Mouse (Mus musculus): ENCODE measurements around the gene Hes2. TPM values are rescaled to one million over a fixed set of nuclear protein-coding genes. Genes with fewer than 3 reads are reported as not detected.

Gene Hes2
- polyA plus RNA-seq, 1 experiment from 2014 or later: not detected

DNA sequence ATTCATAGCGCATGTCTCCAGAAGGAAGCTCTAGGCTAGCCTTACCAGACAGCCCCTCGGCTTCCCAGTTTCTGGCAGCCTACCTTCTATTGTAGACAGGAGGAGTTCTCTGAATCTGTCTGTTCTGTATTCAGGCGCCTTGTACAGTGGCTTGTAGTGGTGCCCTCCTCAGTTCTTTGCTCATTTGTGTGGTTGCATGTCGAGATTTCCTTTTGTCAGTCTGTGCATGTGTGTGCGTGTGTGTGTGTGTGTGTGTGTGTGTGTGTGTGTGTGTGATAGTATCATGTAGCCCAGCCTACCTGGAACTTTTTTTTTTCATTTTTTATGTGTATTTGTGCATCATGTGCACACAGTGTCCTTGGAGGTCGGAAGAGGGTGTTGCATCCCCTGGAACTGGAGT lies 30.4 kb downstream of the Hes2 start:
- H3K27ac ChIP-seq (ENCODE audit: poor library complexity, severe bottlenecking): no peak overlapping the region; the same call in 1 of the 2 replicates
- no peak overlapping the region for H3K4me3 ChIP-seq
- no peak overlapping the region for H3K4me2 ChIP-seq
- H3K27me3 ChIP-seq (replicated peaks): no peaks in the 10 kb centered on the region
- ATAC-seq (ENCODE audit: insufficient number of reproducible peaks, low FRiP score): no peak
- peaks cover 73% of the 10 kb centered on the region for H3K4me1 ChIP-seq (replicated peaks)
- WGBS: 83% methylated on average over 6 of the region's 6 CpGs
- no peaks in the 10 kb centered on the region for H3K9me3 ChIP-seq (replicated peaks)
- H3K9ac ChIP-seq: no peak overlapping the region
- H3K36me3 ChIP-seq: peaks cover 6% of the 10 kb centered on the region

DNA sequence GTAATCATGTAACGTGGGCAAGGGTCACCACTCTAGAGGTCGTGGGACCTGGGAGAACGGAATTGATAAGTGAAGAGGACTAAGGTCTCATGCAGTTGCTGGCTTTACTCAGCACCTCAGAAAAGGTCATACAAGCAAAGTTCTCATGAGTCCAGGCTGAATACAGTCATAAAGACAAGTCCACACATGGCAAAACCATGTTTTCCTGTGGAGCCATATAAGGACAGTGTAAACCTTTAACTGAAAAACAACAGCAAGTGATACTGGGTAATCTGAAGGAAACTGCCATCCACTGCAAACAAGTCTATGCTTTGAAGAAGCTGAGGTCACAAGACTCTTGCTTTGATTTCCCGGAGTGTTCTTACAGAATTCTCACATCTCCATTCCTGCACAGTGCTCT lies 31.0 kb downstream of the Hes2 start:
- ATAC-seq (ENCODE audit: insufficient number of reproducible peaks, low FRiP score): no peak

DNA sequence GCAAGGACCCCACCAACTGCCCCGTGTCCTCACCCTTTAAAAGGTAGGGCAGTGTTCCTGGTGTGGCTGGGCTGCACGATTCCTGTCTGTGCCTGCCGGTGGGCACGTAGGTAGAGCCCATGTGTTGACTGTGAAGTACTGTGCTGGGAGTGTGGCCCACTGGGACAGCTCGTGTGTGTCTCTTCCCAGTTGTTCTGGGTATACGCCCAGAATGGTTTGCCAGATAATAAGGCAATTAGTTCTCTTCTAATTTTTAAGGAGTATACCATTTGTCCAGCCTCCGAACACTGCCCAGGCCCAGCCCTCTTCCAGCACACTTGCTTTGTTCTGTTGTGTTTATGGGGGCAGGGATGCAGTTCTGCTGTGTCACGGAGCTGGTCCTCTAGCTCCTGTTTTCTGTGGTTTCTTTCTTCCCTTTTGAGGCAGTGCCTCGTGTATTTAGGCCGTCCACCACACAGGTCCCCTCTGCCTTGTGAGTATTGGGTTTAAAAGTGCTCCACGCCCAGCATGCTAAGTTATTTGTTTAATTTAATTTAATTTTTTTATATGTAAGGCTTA lies 31.5 kb downstream of the Hes2 start:
- no peaks in the 10 kb centered on the region for H3K9me3 ChIP-seq (replicated peaks)
- peaks cover 66% of the 10 kb centered on the region for H3K4me1 ChIP-seq (replicated peaks)
- H3K27me3 ChIP-seq (replicated peaks): no peaks in the 10 kb centered on the region
- 70% methylated on average over 11 of the region's 11 CpGs for WGBS
- H3K27ac ChIP-seq (ENCODE audit: poor library complexity, severe bottlenecking): 0 out of 2 replicates have a peak overlapping the region, but pooled peaks have one; percentile 1
- H3K4me2 ChIP-seq: no peak overlapping the region
- H3K4me3 ChIP-seq: no peak overlapping the region
- no peak overlapping the region for H3K9ac ChIP-seq
- H3K36me3 ChIP-seq: peaks cover 6% of the 10 kb centered on the region
- no peak for ATAC-seq (ENCODE audit: insufficient number of reproducible peaks, low FRiP score)

More for the DNA sequence above, 31.0 kb downstream of the Hes2 start:
- no peak overlapping the region for H3K4me3 ChIP-seq
- 0 out of 2 replicates have a peak overlapping the region, but pooled peaks have one; percentile 16 for H3K9ac ChIP-seq
- H3K4me1 ChIP-seq (replicated peaks): peaks cover 71% of the 10 kb centered on the region
- H3K27me3 ChIP-seq (replicated peaks): no peaks in the 10 kb centered on the region
- H3K4me2 ChIP-seq: no peak overlapping the region
- H3K27ac ChIP-seq (ENCODE audit: poor library complexity, severe bottlenecking): no peak overlapping the region; the same call in 1 of the 2 replicates
- peaks cover 6% of the 10 kb centered on the region for H3K36me3 ChIP-seq
- no peaks in the 10 kb centered on the region for H3K9me3 ChIP-seq (replicated peaks)
- 51% methylated on average over 4 of the region's 4 CpGs for WGBS

DNA sequence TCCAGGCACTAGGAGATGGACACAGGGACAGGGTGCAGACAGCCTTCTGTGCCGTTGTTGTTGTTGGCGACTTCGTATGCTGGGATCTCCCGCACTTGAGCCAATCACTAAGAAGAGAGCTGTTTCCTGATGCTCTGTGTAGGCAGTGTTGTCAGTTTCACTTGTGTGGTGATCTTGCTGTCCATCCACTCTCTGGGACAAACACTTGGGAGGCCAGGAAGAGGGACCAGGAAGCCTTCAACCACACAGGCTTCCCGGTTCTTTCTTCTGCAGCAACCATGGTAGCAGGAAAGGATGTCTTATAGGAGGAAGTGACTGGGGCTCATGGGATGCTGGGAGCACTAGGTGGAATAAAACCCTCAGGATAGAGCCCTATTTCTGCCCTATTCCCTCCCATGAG lies 32.0 kb downstream of the Hes2 start:
- Histone ChIP-seq H3K36me3 (peaks cover 6% of the 10 kb centered on the region), H3K4me3 (no peak overlapping the region), H3K9me3 (replicated peaks) (no peaks in the 10 kb centered on the region), H3K27me3 (replicated peaks) (no peaks in the 10 kb centered on the region), H3K27ac (ENCODE audit: poor library complexity, severe bottlenecking) (peak overlapping the region; percentile 1; the same call in 1 of the 2 replicates), H3K4me2 (no peak overlapping the region), H3K4me1 (replicated peaks) (peaks cover 61% of the 10 kb centered on the region), H3K9ac (0 out of 2 replicates have a peak overlapping the region, but pooled peaks have one; percentile 27)
- no peak for ATAC-seq (ENCODE audit: insufficient number of reproducible peaks, low FRiP score)
- WGBS: 50% methylated on average over 5 of the region's 5 CpGs

DNA sequence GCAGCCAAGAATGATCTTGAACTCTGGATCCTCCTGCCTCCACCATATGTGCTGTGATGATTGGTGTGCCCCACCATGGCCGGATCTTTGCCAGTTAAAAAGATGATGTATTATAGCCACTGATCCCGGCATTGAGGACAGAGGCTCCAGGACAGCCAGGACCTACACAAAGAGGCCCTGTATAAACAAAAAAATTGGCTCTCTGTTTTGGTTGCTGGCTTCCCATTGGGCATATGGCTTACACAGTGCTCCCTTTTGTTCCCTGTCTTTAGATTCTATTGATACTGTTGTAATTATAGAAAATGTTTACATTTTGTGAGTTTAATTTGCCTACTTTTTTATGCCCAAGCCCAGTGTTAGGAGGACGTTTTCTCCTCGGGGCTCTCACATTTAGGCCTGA lies 33.9 kb downstream of the Hes2 start:
- no peak overlapping the region for H3K4me3 ChIP-seq
- H3K27me3 ChIP-seq (replicated peaks): no peaks in the 10 kb centered on the region
- H3K27ac ChIP-seq (ENCODE audit: poor library complexity, severe bottlenecking): no peak overlapping the region
- H3K36me3 ChIP-seq: peaks cover 6% of the 10 kb centered on the region
- peaks cover 47% of the 10 kb centered on the region for H3K4me1 ChIP-seq (replicated peaks)
- no peak overlapping the region for H3K9ac ChIP-seq
- ATAC-seq (ENCODE audit: insufficient number of reproducible peaks, low FRiP score): no peak
- H3K9me3 ChIP-seq (replicated peaks): no peaks in the 10 kb centered on the region
- no peak overlapping the region for H3K4me2 ChIP-seq
- 72% methylated on average over 4 of the region's 4 CpGs for WGBS

DNA sequence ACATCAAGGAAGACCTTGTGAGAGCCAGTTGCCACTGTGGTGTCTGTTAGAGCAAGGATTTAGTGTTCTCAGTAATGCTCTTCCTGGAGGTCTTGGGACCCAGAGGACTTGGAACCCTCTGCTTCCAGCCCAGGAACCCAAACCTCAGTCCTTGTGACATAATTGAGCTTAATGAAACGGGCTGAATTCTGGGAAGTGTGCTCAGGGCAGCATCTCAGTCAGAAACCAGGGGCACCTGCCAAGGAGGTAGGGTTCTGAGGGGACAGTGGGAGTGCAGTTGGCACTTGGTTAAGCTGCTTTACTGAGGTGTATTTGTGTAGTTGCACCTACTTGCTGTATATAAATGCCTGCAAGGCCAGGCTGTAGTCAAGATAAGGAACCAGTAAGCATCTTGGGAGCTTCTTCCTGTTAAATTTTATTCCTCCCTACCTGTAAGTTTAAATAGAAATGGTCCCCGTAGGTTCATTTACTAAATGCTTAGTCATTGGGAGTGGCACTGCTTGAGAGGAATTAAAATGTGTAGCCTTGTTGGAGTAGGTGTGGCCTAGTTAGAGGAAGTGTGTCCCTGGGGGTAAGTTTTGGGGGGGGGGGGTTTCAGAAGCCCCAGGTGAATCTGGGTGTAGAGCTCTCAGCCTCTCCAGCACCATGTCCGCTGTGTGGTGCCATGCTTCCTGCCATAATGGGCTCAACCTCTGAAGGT lies 36.0 kb downstream of the Hes2 start:
- no peak overlapping the region for H3K27ac ChIP-seq (ENCODE audit: poor library complexity, severe bottlenecking)
- no peak overlapping the region for H3K4me2 ChIP-seq
- WGBS: 86% methylated on average over 3 of the region's 3 CpGs
- no peaks in the 10 kb centered on the region for H3K27me3 ChIP-seq (replicated peaks)
- H3K4me1 ChIP-seq (replicated peaks): peaks cover 33% of the 10 kb centered on the region
- H3K36me3 ChIP-seq: no peaks in the 10 kb centered on the region
- H3K9me3 ChIP-seq (replicated peaks): no peaks in the 10 kb centered on the region
- no peak overlapping the region for H3K4me3 ChIP-seq
- no peak overlapping the region for H3K9ac ChIP-seq
- no peak for ATAC-seq (ENCODE audit: insufficient number of reproducible peaks, low FRiP score)

DNA sequence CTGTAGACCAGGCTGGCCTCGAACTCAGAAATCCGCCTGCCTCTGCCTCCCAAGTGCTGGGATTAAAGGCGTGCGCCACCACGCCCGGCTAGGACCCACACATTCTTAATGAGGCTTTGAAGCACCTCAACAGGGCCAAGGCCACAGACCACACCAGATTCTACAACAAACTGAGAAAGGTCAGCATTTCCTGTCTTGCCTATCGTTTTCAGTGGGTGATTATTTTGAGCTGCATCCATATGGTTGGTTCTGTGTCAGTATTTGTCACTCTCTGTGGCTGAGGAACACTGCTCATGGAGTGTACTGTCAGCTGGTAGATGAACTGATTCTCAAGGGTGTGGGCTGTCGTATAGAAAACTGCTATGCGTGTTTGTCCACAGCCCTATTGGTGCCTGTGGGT lies 37.6 kb downstream of the Hes2 start:
- ATAC-seq (ENCODE audit: insufficient number of reproducible peaks, low FRiP score): no peak
- no peak overlapping the region for H3K4me3 ChIP-seq
- H3K36me3 ChIP-seq: no peaks in the 10 kb centered on the region
- 89% methylated on average over 8 of the region's 9 CpGs for WGBS
- no peak overlapping the region for H3K4me2 ChIP-seq
- peaks cover 28% of the 10 kb centered on the region for H3K4me1 ChIP-seq (replicated peaks)
- H3K27me3 ChIP-seq (replicated peaks): no peaks in the 10 kb centered on the region
- H3K9ac ChIP-seq: no peak overlapping the region
- no peaks in the 10 kb centered on the region for H3K9me3 ChIP-seq (replicated peaks)
- no peak overlapping the region for H3K27ac ChIP-seq (ENCODE audit: poor library complexity, severe bottlenecking)

DNA sequence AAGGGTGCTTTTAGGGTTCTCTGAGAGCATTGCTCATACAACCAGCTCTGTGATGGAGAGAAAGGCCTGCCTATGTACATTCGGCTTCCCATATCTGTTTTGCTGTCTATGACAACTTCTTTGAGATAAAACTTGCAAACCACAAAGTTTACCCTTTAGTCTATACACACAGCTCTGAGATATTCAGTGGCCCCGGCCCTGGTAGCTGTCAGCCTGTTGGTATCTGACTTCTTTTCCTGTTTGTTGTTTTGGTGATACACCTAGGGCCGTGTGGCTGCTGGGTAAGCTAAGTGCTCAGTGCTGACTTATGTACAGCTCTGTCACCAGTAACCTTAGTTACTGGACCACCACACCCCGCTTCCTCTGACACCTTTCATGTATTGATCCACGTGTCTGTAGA lies 38.9 kb downstream of the Hes2 start:
- Histone ChIP-seq H3K4me2 (no peak overlapping the region), H3K9ac (no peak overlapping the region), H3K4me3 (no peak overlapping the region), H3K27ac (ENCODE audit: poor library complexity, severe bottlenecking) (no peak overlapping the region), H3K9me3 (replicated peaks) (no peaks in the 10 kb centered on the region), H3K27me3 (replicated peaks) (no peaks in the 10 kb centered on the region), H3K4me1 (replicated peaks) (peaks cover 39% of the 10 kb centered on the region), H3K36me3 (no peaks in the 10 kb centered on the region)
- 53% methylated on average over 5 of the region's 5 CpGs for WGBS
- ATAC-seq (ENCODE audit: insufficient number of reproducible peaks, low FRiP score): no peak

DNA sequence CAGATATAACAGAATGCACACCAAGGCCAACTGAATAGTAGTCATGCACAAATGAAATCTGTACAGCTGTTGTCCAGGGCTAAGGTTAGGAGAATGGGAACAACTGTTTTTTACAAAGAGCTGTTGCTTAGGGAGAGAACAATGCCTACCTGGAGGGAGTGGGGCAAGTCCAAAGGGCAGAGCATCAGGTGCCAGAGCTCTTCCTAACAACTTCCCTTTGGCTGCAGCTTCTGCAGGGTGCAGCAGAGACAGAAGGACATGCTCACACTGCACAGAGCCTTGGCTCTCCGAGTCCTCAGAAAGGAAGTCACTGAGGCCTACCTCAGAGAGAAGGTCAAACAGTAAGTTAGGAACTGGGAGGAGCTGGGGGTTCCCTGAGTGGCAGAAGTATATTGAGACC lies 41.0 kb downstream of the Hes2 start:
- Histone ChIP-seq H3K9ac (no peak overlapping the region), H3K27ac (ENCODE audit: poor library complexity, severe bottlenecking) (no peak overlapping the region), H3K36me3 (no peaks in the 10 kb centered on the region), H3K4me1 (replicated peaks) (peaks cover 41% of the 10 kb centered on the region), H3K9me3 (replicated peaks) (no peaks in the 10 kb centered on the region), H3K27me3 (replicated peaks) (no peaks in the 10 kb centered on the region), H3K4me2 (no peak overlapping the region), H3K4me3 (no peak overlapping the region)
- ATAC-seq (ENCODE audit: insufficient number of reproducible peaks, low FRiP score): no peak
- WGBS: 65% methylated on average over 1 of the region's 1 CpGs

DNA sequence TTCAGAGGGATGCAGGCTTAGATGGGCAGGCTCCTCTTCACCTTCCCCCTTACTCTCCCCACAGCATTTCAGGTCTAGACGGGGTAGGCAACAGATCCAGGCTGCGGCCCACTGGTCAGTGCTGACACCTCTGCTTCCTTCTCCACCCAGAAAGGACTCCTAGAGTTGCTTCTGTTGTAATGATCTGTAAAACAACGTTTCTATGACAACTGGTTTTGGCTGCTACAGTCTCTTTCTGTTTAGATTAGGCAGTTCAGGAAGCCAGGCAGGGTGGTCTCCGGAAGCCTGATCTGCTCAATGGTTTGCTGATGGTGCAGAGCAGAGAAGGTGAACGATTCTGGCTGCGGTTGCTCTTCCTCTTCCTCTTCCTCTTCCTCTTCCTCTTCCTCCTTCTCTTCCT lies 42.8 kb downstream of the Hes2 start:
- ATAC-seq (ENCODE audit: insufficient number of reproducible peaks, low FRiP score): peak; percentile 67
- H3K9ac ChIP-seq: no peak overlapping the region
- WGBS: 44% methylated on average over 6 of the region's 6 CpGs

DNA sequence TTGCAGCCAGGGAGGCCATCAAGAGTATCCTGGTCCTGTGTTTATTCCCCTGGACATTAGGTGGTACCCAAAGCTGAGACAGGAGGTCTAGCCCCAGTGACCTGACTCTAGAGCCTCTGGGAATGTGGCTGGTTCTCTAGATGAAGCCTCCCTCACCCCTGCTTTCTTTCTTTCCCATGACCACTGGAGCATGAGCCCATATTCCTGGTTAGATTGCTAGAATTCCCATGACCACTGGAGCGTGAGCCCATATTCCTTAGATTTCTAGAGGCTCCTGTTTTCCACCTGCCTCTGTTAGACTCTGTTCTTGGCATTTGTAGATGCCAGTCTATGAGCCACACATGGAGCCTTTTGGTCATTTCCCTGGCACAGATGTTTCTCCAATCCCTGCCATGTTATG lies 43.8 kb downstream of the Hes2 start:
- no peaks in the 10 kb centered on the region; the same call in 1 of the 2 replicates for H3K36me3 ChIP-seq
- H3K4me3 ChIP-seq: no peak overlapping the region
- 0 out of 2 replicates have a peak overlapping the region, but pooled peaks have one; percentile 29 for H3K27ac ChIP-seq (ENCODE audit: poor library complexity, severe bottlenecking)
- 88% methylated on average over 1 of the region's 1 CpGs for WGBS
- H3K27me3 ChIP-seq (replicated peaks): no peaks in the 10 kb centered on the region
- peaks cover 47% of the 10 kb centered on the region for H3K4me1 ChIP-seq (replicated peaks)
- H3K9ac ChIP-seq: no peak overlapping the region
- no peak overlapping the region for H3K4me2 ChIP-seq
- no peaks in the 10 kb centered on the region for H3K9me3 ChIP-seq (replicated peaks)
- ATAC-seq (ENCODE audit: insufficient number of reproducible peaks, low FRiP score): no peak

More for the DNA sequence above, 42.8 kb downstream of the Hes2 start:
- no peaks in the 10 kb centered on the region for H3K9me3 ChIP-seq (replicated peaks)
- H3K4me2 ChIP-seq: no peak overlapping the region
- peaks cover 50% of the 10 kb centered on the region for H3K4me1 ChIP-seq (replicated peaks)
- no peak overlapping the region for H3K27ac ChIP-seq (ENCODE audit: poor library complexity, severe bottlenecking)
- no peaks in the 10 kb centered on the region for H3K36me3 ChIP-seq
- no peaks in the 10 kb centered on the region for H3K27me3 ChIP-seq (replicated peaks)
- H3K4me3 ChIP-seq: no peak overlapping the region
